Mouse (Mus musculus) testis, adult 2 months (tissue): ENCODE results near the gene Epha1.

Experiments
- CTCF ChIP-seq: fragments of 200-500 bp; IDR thresholded peaks from 2 replicates; pipeline ENCODE4 v1.5.1; 2012; ENCODE audit warnings: low read depth, mild to moderate bottlenecking, inconsistent platforms, low read length, moderate library complexity; ENCODE audit not compliant: control insufficient read depth, insufficient read depth, insufficient replicate concordance
- POLR2A ChIP-seq: fragments of 200-500 bp; IDR thresholded peaks from 2 replicates; pipeline ENCODE4 v1.6.1; 2012; ENCODE audit warnings: low read depth, mild to moderate bottlenecking, inconsistent platforms, low read length, moderate library complexity; ENCODE audit not compliant: control insufficient read depth

- TF ChIP-seq CTCF, result no peak
- no peak for TF ChIP-seq POLR2A
Observed at GRCm38 (mm10) chr6:42349006-42349425, 24.1 kb downstream of the Epha1 start.
